Mouse (Mus musculus): ENCODE results near the gene Hoxd4. TPM values are rescaled to one million over a fixed set of nuclear protein-coding genes. Genes with fewer than 3 reads are reported as not detected.

Hoxd4 gene
- not detected in 2 replicates for polyA plus RNA-seq (2016; fragmentation: Nextera tagmentation; extraction: Ambion mirVana)

DNA sequence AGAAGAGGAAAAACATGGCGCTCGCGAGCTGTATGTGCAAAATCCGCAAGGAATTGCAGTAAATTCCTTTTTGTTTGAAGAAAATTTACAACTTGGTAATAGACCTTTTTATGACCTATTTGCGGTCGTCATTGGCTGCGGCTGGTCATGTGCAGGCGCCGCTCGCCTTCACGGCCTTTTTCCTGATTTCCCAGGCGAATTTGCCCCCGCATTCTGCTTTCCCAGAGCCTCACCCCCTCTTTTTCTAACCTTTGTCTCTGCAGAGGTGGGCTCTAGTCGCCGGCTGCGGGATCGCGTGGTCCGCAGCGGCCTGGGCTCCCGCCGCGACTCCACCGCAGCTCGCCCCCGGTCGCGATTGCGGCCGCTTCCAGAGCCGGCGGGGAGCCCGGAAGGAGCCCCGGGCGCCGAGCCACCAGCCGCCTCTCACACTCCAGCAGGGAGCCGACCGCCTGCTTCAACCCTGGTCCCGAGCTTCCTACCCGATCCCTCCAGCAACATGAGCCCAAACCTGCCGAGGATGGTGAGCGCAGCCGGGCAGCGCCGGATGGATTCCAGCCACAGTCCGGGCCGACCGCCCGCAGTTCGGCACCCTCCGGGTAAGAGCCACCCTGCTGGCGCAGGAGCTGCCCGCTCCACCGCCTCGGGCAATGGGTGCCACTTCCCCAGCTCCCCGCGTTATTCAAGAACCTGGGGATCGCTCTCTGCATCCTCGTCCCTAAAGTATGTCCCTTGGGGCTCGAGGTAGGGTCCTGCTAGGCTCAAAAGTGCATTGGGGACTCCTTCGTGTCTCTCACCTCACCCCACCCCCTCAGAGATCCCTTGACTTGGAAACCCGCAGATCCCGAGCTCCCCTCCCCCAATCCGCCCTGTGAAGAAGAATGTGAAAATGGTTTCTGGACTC lies at the start of gene Hoxd4, which contains the start of gene Hoxd3:
Hoxd4 (plus strand) TSS at position 209 of the 901 bp plus-strand sequence.
Hoxd3 (plus strand) TSS at position 207 of the 901 bp plus-strand sequence.
- peak within 1 kb of the TSS; percentile 34 for H3K4me3 ChIP-seq
- H3K9me3 ChIP-seq (replicated peaks), result no peaks in the 10 kb centered on the region
- H3K27me3 ChIP-seq (ENCODE audit: low read depth, poor library complexity, severe bottlenecking), result peaks cover 100% of the 10 kb centered on the region
- DNase-seq (ENCODE audit: low spot score), result peak; percentile 61
- peaks cover 11% of the 10 kb centered on the region for H3K4me1 ChIP-seq
- H3K36me3 ChIP-seq, result no peaks in the 10 kb centered on the region
- under 1% methylated on average over 65 of the region's 65 CpGs for WGBS
- no peak within 1 kb of the TSS for H3K27ac ChIP-seq (replicated peaks)

DNA sequence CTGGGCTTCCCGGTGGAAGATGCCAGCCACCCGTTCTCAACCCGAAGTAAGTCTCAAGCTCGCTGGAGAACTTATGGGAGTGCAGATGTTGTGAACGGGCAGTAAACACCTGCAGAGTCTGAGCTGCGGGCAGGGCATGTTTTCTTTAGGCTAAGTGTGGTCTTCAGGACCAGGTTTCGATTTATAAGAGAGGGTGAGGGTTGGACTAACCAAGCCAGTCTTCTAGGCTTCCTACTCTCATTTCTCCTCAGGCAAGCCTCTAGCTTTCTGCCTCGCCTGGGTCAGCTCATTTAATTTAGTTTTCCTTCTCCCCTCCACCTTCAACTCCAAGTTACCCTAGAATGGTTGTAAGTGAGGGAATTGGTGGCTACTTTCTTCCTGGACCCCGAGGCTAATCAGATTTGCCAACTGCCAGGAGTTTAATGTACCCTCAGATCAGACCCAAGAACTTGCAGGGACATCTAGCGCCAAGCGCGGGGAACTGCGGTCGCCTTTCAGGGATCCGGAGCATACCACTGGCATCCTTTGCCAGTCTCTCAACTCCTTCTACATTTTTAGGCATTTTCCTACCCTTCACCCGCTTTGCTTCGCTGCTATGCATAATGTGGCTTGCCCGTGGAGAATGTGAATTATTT lies 48.3 kb upstream of the Hoxd4 start:
- 4% methylated on average over 18 of the region's 18 CpGs for WGBS
- no peak overlapping the region for H3K4me3 ChIP-seq
- peak; percentile 74 for DNase-seq (ENCODE audit: low spot score)

DNA sequence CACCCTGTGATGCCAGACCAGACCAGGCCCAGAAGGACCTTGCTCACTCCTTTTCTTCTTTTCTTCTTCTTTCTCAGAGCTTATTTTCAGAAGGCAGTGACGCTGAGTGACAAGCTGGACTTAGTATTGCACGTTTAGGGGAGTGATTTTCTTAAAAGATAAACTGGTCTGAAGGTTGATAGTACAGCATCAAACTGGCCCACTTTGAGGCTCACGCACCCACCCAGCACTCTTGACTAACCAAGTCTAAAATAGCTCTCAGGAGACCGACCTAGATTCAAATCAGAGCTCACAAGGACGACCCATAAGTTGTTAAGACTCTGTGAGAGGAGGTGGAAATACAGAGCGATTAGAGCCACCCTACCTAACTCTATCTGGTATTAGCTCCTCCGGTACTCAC lies 45.3 kb upstream of the Hoxd4 start:
- Histone ChIP-seq H3K27ac (replicated peaks) (no peak overlapping the region), H3K4me3 (no peak overlapping the region), H3K4me1 (peaks cover 17% of the 10 kb centered on the region), H3K9me3 (replicated peaks) (no peaks in the 10 kb centered on the region), H3K27me3 (ENCODE audit: low read depth, poor library complexity, severe bottlenecking) (peaks cover 100% of the 10 kb centered on the region), H3K36me3 (no peaks in the 10 kb centered on the region)
- 2% methylated on average over 7 of the region's 7 CpGs for WGBS
- DNase-seq (ENCODE audit: low spot score), result peak; percentile 48

More for the DNA sequence above, 48.3 kb upstream of the Hoxd4 start:
- no peaks in the 10 kb centered on the region for H3K36me3 ChIP-seq
- H3K9me3 ChIP-seq (replicated peaks), result no peaks in the 10 kb centered on the region
- peaks cover 100% of the 10 kb centered on the region for H3K27me3 ChIP-seq (ENCODE audit: low read depth, poor library complexity, severe bottlenecking)
- peaks cover 21% of the 10 kb centered on the region for H3K4me1 ChIP-seq
- no peak overlapping the region for H3K27ac ChIP-seq (replicated peaks)

DNA sequence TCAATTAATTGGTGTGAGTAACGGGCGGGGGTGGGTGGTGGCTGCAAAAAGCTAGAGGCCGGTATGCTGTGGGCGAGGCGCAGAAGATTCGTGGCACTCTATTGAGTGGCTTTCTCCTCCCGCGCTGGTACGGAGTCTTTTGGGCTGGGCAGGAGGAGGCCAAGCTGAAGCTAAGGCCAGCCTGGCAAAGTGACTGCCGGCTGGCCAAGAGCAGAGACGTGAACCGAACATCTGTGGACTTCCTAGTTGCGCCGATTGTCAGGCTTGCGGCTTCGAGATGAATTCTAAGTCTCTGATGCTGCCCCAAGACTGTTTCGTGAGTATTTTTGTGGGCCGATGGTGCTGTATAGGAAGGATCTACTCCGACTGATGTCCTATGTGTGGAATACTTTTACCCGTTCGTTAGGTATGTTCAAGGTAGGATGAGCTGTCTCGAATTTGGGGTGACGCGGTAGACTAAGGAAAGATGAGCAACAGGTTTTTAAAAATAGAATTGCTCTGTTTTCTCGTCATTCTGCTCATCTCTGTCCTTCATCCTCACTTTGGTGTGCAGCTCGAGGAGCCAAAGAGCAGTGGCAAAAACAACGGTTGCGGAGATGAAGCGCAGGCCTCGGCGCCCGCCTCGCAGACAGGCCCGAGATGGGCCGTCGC lies 44.4 kb upstream of the Hoxd4 start:
- Histone ChIP-seq H3K9me3 (replicated peaks) (no peaks in the 10 kb centered on the region), H3K27ac (replicated peaks) (no peak overlapping the region), H3K27me3 (ENCODE audit: low read depth, poor library complexity, severe bottlenecking) (peaks cover 100% of the 10 kb centered on the region), H3K4me3 (peak overlapping the region; percentile 51), H3K36me3 (no peaks in the 10 kb centered on the region), H3K4me1 (peaks cover 12% of the 10 kb centered on the region)
- peak; percentile 64 for DNase-seq (ENCODE audit: low spot score)
- 1% methylated on average over 36 of the region's 36 CpGs for WGBS

DNA sequence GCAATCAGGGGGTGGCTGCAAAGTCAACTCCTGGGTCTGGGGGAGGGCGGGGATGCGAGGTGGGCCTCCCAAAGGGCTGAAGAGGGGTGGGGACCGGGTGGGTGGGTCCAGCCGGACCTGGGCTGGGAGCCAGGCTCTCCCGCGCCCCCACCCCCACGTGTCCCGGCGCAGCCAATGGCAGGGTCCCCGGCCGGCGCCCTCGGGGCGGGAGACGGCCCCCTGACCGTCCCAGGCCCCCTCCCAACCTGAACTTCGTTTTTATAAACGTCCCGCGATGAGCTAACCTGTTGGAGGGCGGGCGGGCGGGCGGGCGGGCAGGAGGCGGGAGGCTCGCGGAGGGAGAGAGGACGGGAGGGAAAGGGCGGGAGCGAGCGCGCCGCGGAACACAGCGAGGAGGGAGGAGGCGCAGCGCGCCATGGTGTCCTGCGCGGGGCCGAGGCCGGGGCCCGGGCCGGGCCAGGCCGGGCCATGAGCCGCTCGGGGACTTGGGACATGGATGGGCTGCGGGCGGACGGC lies 43.8 kb upstream of the Hoxd4 start, which contains the start of gene Hoxd13:
Hoxd13 (plus strand) TSS at position 469 of the 516 bp plus-strand sequence.
- WGBS, result under 1% methylated on average over 34 of the region's 51 CpGs
- DNase-seq (ENCODE audit: low spot score), result no peak
- peaks cover 17% of the 10 kb centered on the region for H3K4me1 ChIP-seq

DNA sequence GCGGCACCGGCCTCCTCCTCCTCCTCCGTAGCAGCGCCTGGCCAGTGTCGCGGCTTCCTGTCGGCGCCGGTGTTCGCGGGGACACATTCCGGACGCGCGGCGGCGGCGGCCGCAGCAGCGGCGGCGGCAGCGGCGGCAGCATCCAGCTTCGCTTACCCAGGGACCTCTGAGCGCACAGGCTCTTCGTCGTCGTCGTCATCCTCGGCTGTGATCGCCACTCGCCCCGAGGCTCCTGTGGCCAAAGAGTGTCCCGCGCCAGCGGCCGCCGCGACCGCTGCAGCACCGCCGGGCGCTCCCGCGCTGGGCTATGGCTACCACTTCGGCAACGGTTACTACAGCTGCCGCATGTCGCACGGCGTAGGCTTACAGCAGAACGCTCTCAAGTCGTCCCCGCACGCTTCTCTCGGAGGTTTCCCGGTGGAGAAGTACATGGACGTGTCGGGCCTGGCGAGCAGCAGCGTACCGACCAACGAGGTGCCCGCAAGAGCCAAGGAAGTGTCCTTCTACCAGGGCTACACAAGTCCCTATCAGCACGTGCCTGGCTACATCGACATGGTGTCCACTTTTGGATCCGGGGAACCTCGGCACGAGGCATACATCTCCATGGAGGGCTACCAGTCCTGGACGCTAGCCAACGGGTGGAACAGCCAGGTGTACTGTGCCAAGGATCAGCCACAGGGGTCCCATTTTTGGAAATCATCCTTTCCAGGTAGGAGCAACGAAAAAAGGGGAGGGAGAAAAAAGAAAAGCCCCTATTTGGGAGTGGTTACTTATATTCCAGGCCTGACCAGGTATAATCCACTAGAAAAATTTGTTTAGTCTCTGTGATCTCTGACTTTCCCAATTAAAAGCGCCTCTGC lies 43.1 kb upstream of the Hoxd4 start:
- Histone ChIP-seq H3K27me3 (ENCODE audit: low read depth, poor library complexity, severe bottlenecking) (peaks cover 100% of the 10 kb centered on the region), H3K4me1 (peaks cover 19% of the 10 kb centered on the region), H3K36me3 (no peaks in the 10 kb centered on the region), H3K27ac (replicated peaks) (no peak overlapping the region), H3K9me3 (replicated peaks) (no peaks in the 10 kb centered on the region), H3K4me3 (peak overlapping the region; percentile 51)
- under 1% methylated on average over 73 of the region's 74 CpGs for WGBS
- peak; percentile 74 for DNase-seq (ENCODE audit: low spot score)

More for the DNA sequence above, 43.8 kb upstream of the Hoxd4 start, which contains the start of gene Hoxd13:
- Histone ChIP-seq H3K36me3 (no peaks in the 10 kb centered on the region), H3K27ac (replicated peaks) (no peak within 1 kb of the TSS), H3K27me3 (ENCODE audit: low read depth, poor library complexity, severe bottlenecking) (peaks cover 100% of the 10 kb centered on the region), H3K4me3 (peak within 1 kb of the TSS; percentile 51), H3K9me3 (replicated peaks) (no peaks in the 10 kb centered on the region)

DNA sequence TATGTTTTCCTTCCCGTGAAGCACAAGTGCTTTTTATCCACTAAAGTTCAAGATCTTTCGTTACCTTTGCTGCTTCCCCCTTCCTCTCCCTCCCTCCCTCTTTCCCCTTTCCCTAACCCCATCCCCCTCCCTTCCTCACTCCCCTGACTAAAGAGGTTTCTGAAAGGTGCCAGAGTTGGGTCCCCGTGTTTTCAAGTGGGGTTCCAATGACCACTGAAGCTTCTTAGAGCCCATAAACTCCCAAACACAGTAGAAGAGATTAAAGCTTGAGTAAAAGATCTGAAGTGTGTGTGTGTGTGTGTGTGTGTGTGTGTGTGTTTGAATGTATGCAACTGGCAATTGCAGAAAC lies 42.5 kb upstream of the Hoxd4 start:
- Histone ChIP-seq H3K4me1 (peaks cover 23% of the 10 kb centered on the region), H3K27ac (replicated peaks) (no peak overlapping the region), H3K4me3 (no peak overlapping the region), H3K27me3 (ENCODE audit: low read depth, poor library complexity, severe bottlenecking) (peaks cover 100% of the 10 kb centered on the region), H3K36me3 (no peaks in the 10 kb centered on the region), H3K9me3 (replicated peaks) (no peaks in the 10 kb centered on the region)
- no peak for DNase-seq (ENCODE audit: low spot score)
- WGBS, result 0% methylated on average over 3 of the region's 3 CpGs

DNA sequence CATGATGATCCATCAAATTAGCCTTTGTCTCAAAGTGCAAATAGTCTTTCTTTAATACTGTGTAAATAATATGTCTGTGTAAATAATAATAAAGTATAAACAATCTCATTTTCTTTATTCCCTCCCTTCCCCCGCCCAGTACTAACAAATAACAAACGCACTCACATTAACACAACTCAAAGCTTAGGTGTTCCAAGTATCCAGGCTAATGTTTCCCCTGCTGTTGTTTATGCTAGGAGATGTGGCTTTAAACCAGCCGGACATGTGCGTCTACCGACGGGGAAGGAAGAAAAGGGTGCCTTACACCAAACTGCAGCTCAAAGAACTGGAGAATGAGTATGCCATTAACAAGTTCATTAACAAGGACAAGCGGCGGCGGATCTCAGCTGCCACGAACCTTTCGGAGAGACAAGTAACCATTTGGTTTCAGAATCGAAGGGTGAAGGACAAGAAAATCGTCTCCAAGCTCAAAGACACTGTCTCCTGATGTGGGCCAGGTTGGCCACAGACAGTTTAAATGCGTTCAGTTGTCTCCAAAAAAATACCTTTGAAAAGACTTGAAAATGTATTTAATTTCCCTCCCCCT lies 42.0 kb upstream of the Hoxd4 start:
- Histone ChIP-seq H3K27ac (replicated peaks) (no peak overlapping the region), H3K27me3 (ENCODE audit: low read depth, poor library complexity, severe bottlenecking) (peaks cover 100% of the 10 kb centered on the region), H3K36me3 (no peaks in the 10 kb centered on the region), H3K4me3 (no peak overlapping the region), H3K9me3 (replicated peaks) (no peaks in the 10 kb centered on the region), H3K4me1 (peaks cover 23% of the 10 kb centered on the region)
- DNase-seq (ENCODE audit: low spot score), result peak; percentile 45
- 3% methylated on average over 14 of the region's 14 CpGs for WGBS

DNA sequence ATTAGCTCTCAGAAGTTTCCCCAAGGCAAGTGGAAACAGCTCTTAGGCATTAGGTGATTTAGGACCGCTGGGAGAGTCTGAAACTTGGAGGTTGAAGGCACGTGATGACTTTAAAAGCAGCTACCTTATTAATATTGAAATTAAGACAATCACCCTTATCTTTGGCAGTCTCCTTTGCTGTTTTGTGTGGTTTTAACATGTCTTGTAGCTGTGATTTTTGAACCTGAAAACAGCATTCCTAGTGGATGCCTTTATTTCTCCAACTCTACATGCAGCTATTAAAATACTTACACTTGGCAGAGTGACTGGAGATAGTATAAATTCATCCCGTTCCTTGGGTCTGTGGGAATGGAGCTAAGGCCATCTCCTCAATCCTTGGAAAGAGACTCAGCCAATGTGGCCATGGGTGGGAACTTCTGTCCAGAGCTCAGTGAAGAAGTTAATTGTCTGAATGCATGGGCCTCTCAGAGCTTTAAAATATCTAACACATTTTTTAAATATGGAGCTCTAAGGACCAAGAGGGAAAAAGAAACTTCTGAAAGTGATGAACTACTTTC lies 41.0 kb upstream of the Hoxd4 start:
- WGBS, result 2% methylated on average over 3 of the region's 3 CpGs

DNA sequence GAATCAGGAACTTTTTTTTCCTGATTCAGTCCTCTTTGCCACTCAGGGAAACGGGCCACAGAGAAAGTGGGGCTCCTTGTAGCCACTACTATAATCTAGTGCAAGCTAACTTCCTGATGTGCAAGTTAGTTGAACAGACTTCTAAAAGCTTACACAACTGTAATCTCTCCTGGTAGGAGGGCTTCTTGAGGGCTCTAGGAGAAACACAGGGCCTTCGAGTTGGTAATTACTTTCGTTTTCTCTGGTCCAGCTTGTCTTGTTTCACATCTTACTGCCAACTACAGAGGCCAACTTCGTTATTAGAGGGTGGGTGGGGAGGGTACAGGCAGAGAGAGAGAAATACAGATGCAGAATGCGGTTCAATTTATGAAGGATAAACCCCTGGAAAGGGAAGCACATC lies 39.9 kb upstream of the Hoxd4 start:
- peaks cover 100% of the 10 kb centered on the region for H3K27me3 ChIP-seq (ENCODE audit: low read depth, poor library complexity, severe bottlenecking)
- H3K27ac ChIP-seq (replicated peaks), result no peak overlapping the region
- peaks cover 23% of the 10 kb centered on the region for H3K4me1 ChIP-seq
- 2% methylated on average over 5 of the region's 5 CpGs for WGBS
- peak; percentile 34 for DNase-seq (ENCODE audit: low spot score)
- no peaks in the 10 kb centered on the region for H3K9me3 ChIP-seq (replicated peaks)
- H3K36me3 ChIP-seq, result no peaks in the 10 kb centered on the region
- no peak overlapping the region for H3K4me3 ChIP-seq

More for the DNA sequence above, 41.0 kb upstream of the Hoxd4 start:
- H3K27ac ChIP-seq (replicated peaks), result no peak overlapping the region
- H3K4me3 ChIP-seq, result no peak overlapping the region
- H3K9me3 ChIP-seq (replicated peaks), result no peaks in the 10 kb centered on the region
- H3K36me3 ChIP-seq, result no peaks in the 10 kb centered on the region
- no peak for DNase-seq (ENCODE audit: low spot score)
- H3K4me1 ChIP-seq, result peaks cover 23% of the 10 kb centered on the region
- peaks cover 100% of the 10 kb centered on the region for H3K27me3 ChIP-seq (ENCODE audit: low read depth, poor library complexity, severe bottlenecking)

Measured in midbrain, embryonic 10.5 days (tissue).